Mouse (Mus musculus): Measurements from ENCODE around the gene Plod3.

DNA sequence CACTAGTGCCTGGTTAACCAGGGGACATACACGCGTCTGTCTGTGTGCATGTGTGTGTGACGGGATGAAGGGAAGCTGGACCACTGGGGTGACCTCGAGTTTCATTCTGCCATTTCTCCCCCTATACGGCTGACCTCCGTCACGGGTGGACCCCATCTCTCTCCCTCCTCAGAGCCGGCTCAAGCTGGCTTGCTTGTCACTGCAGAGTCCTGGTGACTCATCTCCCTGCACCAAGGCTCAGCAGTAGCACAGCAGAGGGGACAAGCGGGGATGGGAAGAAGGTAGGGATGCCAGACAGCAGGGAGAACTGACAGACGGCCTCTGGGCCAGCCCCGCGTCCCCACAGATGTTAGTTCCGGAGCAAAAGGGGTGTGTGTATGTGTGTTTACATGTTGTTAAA is 49.4 kb downstream of the Plod3 start:
- TF ChIP-seq CTCF (IDR thresholded peaks at IDR 0.05) (no peak), EP300 (IDR thresholded peaks at IDR 0.05) (no peak)

All from lung, postnatal 0 days (tissue).